Mouse (Mus musculus): ENCODE data around the gene Gpd2.
A peak's percentile ranks its signal among the peaks of the same experiment; 100 is the strongest.

The Gpd2 gene

GRCm38 (mm10) chr2:57251636-57252317 lies 14.3 kb downstream of the Gpd2 start:
- no peak for DNase-seq (ENCODE audit: low spot score in 2 of 2)

GRCm38 (mm10) chr2:57252542-57253301 lies 15.3 kb downstream of the Gpd2 start:
- no peak for DNase-seq (ENCODE audit: low spot score in 2 of 2)

GRCm38 (mm10) chr2:57254267-57254666 lies 16.8 kb downstream of the Gpd2 start:
- no peak for DNase-seq (ENCODE audit: low spot score in 2 of 2)

GRCm38 (mm10) chr2:57255153-57255670 lies 17.8 kb downstream of the Gpd2 start:
- no peak for DNase-seq (ENCODE audit: low spot score in 2 of 2)

GRCm38 (mm10) chr2:57255836-57256235 lies 18.4 kb downstream of the Gpd2 start:
- DNase-seq (ENCODE audit: low spot score in 2 of 2) = no peak

- DNase-seq (ENCODE audit: low spot score in 2 of 2) = no peak
Measured at GRCm38 (mm10) chr2:57256459-57256858, 19.0 kb downstream of the Gpd2 start.

- no peak for DNase-seq (ENCODE audit: low spot score in 2 of 2)
Measured at GRCm38 (mm10) chr2:57261286-57262077, 24.0 kb downstream of the Gpd2 start.

- no peak for DNase-seq (ENCODE audit: low spot score in 2 of 2)
Measured at GRCm38 (mm10) chr2:57263431-57263830, 26.0 kb downstream of the Gpd2 start.

- no peak for DNase-seq (ENCODE audit: low spot score in 2 of 2)
Measured at GRCm38 (mm10) chr2:57264912-57265311, 27.5 kb downstream of the Gpd2 start.

GRCm38 (mm10) chr2:57266679-57267393 lies 29.4 kb downstream of the Gpd2 start:
- no peak for DNase-seq (ENCODE audit: low spot score in 2 of 2)

GRCm38 (mm10) chr2:57267394-57267716 lies 29.9 kb downstream of the Gpd2 start:
- DNase-seq (ENCODE audit: low spot score in 2 of 2) = no peak

GRCm38 (mm10) chr2:57267896-57268295 lies 30.5 kb downstream of the Gpd2 start:
- no peak for DNase-seq (ENCODE audit: low spot score in 2 of 2)

- no peak for DNase-seq (ENCODE audit: low spot score in 2 of 2)
Measured at GRCm38 (mm10) chr2:57268839-57269238, 31.4 kb downstream of the Gpd2 start.

- DNase-seq (ENCODE audit: low spot score in 2 of 2) = no peak
Measured at GRCm38 (mm10) chr2:57269690-57270435, 32.4 kb downstream of the Gpd2 start.

GRCm38 (mm10) chr2:57280190-57280723 lies 42.8 kb downstream of the Gpd2 start:
- DNase-seq (ENCODE audit: low spot score in 2 of 2) = peak in 1 of 2 experiments; percentile 7

- DNase-seq (ENCODE audit: low spot score in 2 of 2) = no peak
Measured at GRCm38 (mm10) chr2:57283791-57284190, 46.4 kb downstream of the Gpd2 start.

- DNase-seq (ENCODE audit: low spot score in 2 of 2) = no peak
Measured at GRCm38 (mm10) chr2:57285197-57285596, 47.8 kb downstream of the Gpd2 start.

GRCm38 (mm10) chr2:57287986-57288385 lies 50.6 kb downstream of the Gpd2 start:
- no peak for DNase-seq (ENCODE audit: low spot score in 2 of 2)

GRCm38 (mm10) chr2:57293571-57293970 lies 56.1 kb downstream of the Gpd2 start:
- DNase-seq (ENCODE audit: low spot score in 2 of 2) = no peak

GRCm38 (mm10) chr2:57296069-57296468 lies 58.6 kb downstream of the Gpd2 start:
- no peak for DNase-seq (ENCODE audit: low spot score in 2 of 2)

GRCm38 (mm10) chr2:57297226-57297625 lies 59.8 kb downstream of the Gpd2 start:
- DNase-seq (ENCODE audit: low spot score in 2 of 2) = no peak

Measured in right cerebral cortex, postnatal 36 days (tissue).